Mouse (Mus musculus): Measurements from ENCODE around the gene Cyp11a1. TPM values are rescaled to one million over a fixed set of nuclear protein-coding genes. Genes with fewer than 3 reads are reported as not detected.

Cyp11a1 gene
- polyA plus RNA-seq, 1 experiment from 2014 or later = 7.8 TPM

GRCm38 (mm10) chr9:57978858-57979257 lies 27.4 kb upstream of the Cyp11a1 start:
- peak; percentile 76 for ATAC-seq
- H3K27me3 ChIP-seq (replicated peaks; ENCODE audit: control insufficient read depth, insufficient read depth, low read length) = no peaks in the 10 kb centered on the region
- peak overlapping the region; percentile 54 for H3K27ac ChIP-seq (ENCODE audit: low read depth, low read length)
- H3K36me3 ChIP-seq (ENCODE audit: control insufficient read depth, insufficient read depth) = no peaks in the 10 kb centered on the region
- H3K4me3 ChIP-seq (ENCODE audit: low read depth, low read length) = no peak overlapping the region
- H3K4me1 ChIP-seq (replicated peaks; ENCODE audit: control insufficient read depth, insufficient read depth, low read length) = peaks cover 10% of the 10 kb centered on the region; the same call in 1 of the 2 replicates
- 14% methylated on average over 3 of the region's 3 CpGs for WGBS
- H3K9ac ChIP-seq (ENCODE audit: low read depth, low read length) = no peak overlapping the region
- no peaks in the 10 kb centered on the region for H3K9me3 ChIP-seq (ENCODE audit: control insufficient read depth)
- no peak for TF ChIP-seq CTCF (IDR thresholded peaks at IDR 0.05; ENCODE audit: low read depth)
- no peak overlapping the region for H3K4me2 ChIP-seq (replicated peaks; ENCODE audit: low read depth)

GRCm38 (mm10) chr9:57980570-57980969 lies 25.6 kb upstream of the Cyp11a1 start:
- no peaks in the 10 kb centered on the region for H3K27me3 ChIP-seq (replicated peaks; ENCODE audit: control insufficient read depth, insufficient read depth, low read length)
- no peak for TF ChIP-seq CTCF (IDR thresholded peaks at IDR 0.05; ENCODE audit: low read depth)
- WGBS = 76% methylated on average over 10 of the region's 10 CpGs
- ATAC-seq = no peak
- H3K9me3 ChIP-seq (ENCODE audit: control insufficient read depth) = no peaks in the 10 kb centered on the region
- H3K4me2 ChIP-seq (replicated peaks; ENCODE audit: low read depth) = no peak overlapping the region
- H3K4me3 ChIP-seq (ENCODE audit: low read depth, low read length) = no peak overlapping the region
- H3K36me3 ChIP-seq (ENCODE audit: control insufficient read depth, insufficient read depth) = no peaks in the 10 kb centered on the region
- H3K9ac ChIP-seq (ENCODE audit: low read depth, low read length) = no peak overlapping the region
- H3K27ac ChIP-seq (ENCODE audit: low read depth, low read length) = no peak overlapping the region
- peaks cover 6% of the 10 kb centered on the region; the same call in 1 of the 2 replicates for H3K4me1 ChIP-seq (replicated peaks; ENCODE audit: control insufficient read depth, insufficient read depth, low read length)

- H3K9me3 ChIP-seq (ENCODE audit: control insufficient read depth) = no peaks in the 10 kb centered on the region
- no peak overlapping the region for H3K9ac ChIP-seq (ENCODE audit: low read depth, low read length)
- no peaks in the 10 kb centered on the region for H3K36me3 ChIP-seq (ENCODE audit: control insufficient read depth, insufficient read depth)
- no peak overlapping the region for H3K4me2 ChIP-seq (replicated peaks; ENCODE audit: low read depth)
- no peaks in the 10 kb centered on the region for H3K4me1 ChIP-seq (replicated peaks; ENCODE audit: control insufficient read depth, insufficient read depth, low read length)
- no peak for TF ChIP-seq CTCF (IDR thresholded peaks at IDR 0.05; ENCODE audit: low read depth)
- H3K27ac ChIP-seq (ENCODE audit: low read depth, low read length) = no peak overlapping the region
- H3K27me3 ChIP-seq (replicated peaks; ENCODE audit: control insufficient read depth, insufficient read depth, low read length) = no peaks in the 10 kb centered on the region
- no peak for ATAC-seq
- WGBS = 92% methylated on average over 8 of the region's 8 CpGs
- no peak overlapping the region for H3K4me3 ChIP-seq (ENCODE audit: low read depth, low read length)
Measured at GRCm38 (mm10) chr9:57985304-57985703, 20.9 kb upstream of the Cyp11a1 start.

GRCm38 (mm10) chr9:57986293-57986692 lies 19.9 kb upstream of the Cyp11a1 start:
- no peaks in the 10 kb centered on the region for H3K9me3 ChIP-seq (ENCODE audit: control insufficient read depth)
- H3K4me2 ChIP-seq (replicated peaks; ENCODE audit: low read depth) = no peak overlapping the region
- H3K27ac ChIP-seq (ENCODE audit: low read depth, low read length) = no peak overlapping the region
- WGBS = 77% methylated on average over 7 of the region's 7 CpGs
- no peaks in the 10 kb centered on the region for H3K36me3 ChIP-seq (ENCODE audit: control insufficient read depth, insufficient read depth)
- TF ChIP-seq CTCF (IDR thresholded peaks at IDR 0.05; ENCODE audit: low read depth) = no peak
- H3K9ac ChIP-seq (ENCODE audit: low read depth, low read length) = no peak overlapping the region
- H3K27me3 ChIP-seq (replicated peaks; ENCODE audit: control insufficient read depth, insufficient read depth, low read length) = no peaks in the 10 kb centered on the region
- no peaks in the 10 kb centered on the region for H3K4me1 ChIP-seq (replicated peaks; ENCODE audit: control insufficient read depth, insufficient read depth, low read length)
- H3K4me3 ChIP-seq (ENCODE audit: low read depth, low read length) = no peak overlapping the region
- no peak for ATAC-seq

- H3K27ac ChIP-seq (ENCODE audit: low read depth, low read length) = no peak overlapping the region
- H3K4me3 ChIP-seq (ENCODE audit: low read depth, low read length) = no peak overlapping the region
- H3K9me3 ChIP-seq (ENCODE audit: control insufficient read depth) = no peaks in the 10 kb centered on the region
- H3K4me1 ChIP-seq (replicated peaks; ENCODE audit: control insufficient read depth, insufficient read depth, low read length) = no peaks in the 10 kb centered on the region
- 80% methylated on average over 2 of the region's 2 CpGs for WGBS
- no peak for ATAC-seq
- H3K9ac ChIP-seq (ENCODE audit: low read depth, low read length) = no peak overlapping the region
- H3K27me3 ChIP-seq (replicated peaks; ENCODE audit: control insufficient read depth, insufficient read depth, low read length) = no peaks in the 10 kb centered on the region
- TF ChIP-seq CTCF (IDR thresholded peaks at IDR 0.05; ENCODE audit: low read depth) = no peak
- no peak overlapping the region for H3K4me2 ChIP-seq (replicated peaks; ENCODE audit: low read depth)
- H3K36me3 ChIP-seq (ENCODE audit: control insufficient read depth, insufficient read depth) = no peaks in the 10 kb centered on the region
Measured at GRCm38 (mm10) chr9:57988098-57988497, 18.1 kb upstream of the Cyp11a1 start.

GRCm38 (mm10) chr9:57989309-57989708 lies 16.9 kb upstream of the Cyp11a1 start:
- H3K4me2 ChIP-seq (replicated peaks; ENCODE audit: low read depth) = no peak overlapping the region
- 82% methylated on average over 6 of the region's 6 CpGs for WGBS
- H3K4me1 ChIP-seq (replicated peaks; ENCODE audit: control insufficient read depth, insufficient read depth, low read length) = no peaks in the 10 kb centered on the region
- H3K9ac ChIP-seq (ENCODE audit: low read depth, low read length) = no peak overlapping the region
- no peaks in the 10 kb centered on the region for H3K9me3 ChIP-seq (ENCODE audit: control insufficient read depth)
- no peak for TF ChIP-seq CTCF (IDR thresholded peaks at IDR 0.05; ENCODE audit: low read depth)
- no peaks in the 10 kb centered on the region for H3K36me3 ChIP-seq (ENCODE audit: control insufficient read depth, insufficient read depth)
- no peak for ATAC-seq
- H3K4me3 ChIP-seq (ENCODE audit: low read depth, low read length) = no peak overlapping the region
- H3K27ac ChIP-seq (ENCODE audit: low read depth, low read length) = no peak overlapping the region
- H3K27me3 ChIP-seq (replicated peaks; ENCODE audit: control insufficient read depth, insufficient read depth, low read length) = no peaks in the 10 kb centered on the region

Data from intestine, postnatal 0 days (tissue).